Mouse (Mus musculus): ENCODE results near the gene Insr. TPM values are rescaled to one million over a fixed set of nuclear protein-coding genes. Genes with fewer than 3 reads are reported as not detected.

Insr gene
- total RNA-seq, 2 experiments from 2014 or later, result 44.6 to 50.4 TPM

DNA sequence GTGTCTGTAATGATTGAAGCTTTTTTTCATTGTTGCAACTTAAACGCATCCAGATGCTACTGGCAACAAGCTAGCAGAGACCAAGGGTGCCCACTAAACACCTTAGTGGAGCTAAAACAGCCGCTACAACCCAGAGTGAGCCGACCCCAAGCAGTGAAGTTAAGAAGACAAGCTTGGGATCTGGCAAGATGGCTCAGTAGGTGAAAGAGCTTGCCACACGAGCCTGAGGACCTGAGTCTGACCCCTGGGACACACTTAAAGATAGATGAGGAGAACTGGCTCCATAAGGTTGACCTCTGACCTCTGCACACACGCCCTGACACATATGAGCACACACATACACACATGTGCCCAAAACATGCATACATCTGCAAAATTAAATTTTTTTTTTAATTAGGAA is 4.2 kb downstream of the Insr start:
- no peak for DNase-seq

DNA sequence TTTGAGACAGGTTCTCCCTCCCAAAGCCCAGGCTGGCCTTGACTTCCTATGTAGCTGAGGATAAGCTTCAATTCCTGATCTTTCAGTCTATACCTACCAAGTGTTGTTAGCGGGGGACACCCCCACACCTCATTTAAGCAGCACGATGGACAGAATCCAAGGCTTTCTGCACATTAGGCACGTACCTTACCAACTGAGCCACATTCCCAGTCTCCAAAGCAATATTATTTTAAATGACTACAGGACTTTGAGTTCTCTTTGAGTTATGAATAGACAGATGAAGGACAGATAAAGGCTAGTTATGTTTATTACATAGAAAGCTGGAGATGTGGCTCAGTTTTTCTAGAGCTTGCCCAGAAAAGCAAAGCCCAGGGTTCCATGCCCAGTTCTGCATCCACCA is 5.6 kb downstream of the Insr start:
- DNase-seq, result no peak

DNA sequence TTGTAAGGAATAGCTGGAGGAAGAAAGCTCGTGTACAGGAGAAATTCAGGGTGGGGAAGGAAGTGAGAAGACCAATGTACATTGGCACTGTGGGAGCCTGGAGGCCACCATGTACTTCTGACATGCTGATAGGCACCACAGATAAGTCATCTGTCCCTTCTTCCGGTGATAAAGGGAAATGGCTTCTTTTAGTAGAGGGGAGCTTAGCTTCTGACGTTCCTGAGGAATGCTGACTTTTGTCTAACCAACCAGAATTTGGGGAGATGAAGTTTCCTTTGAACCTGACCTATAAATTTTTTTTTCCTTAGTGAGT is 12.0 kb downstream of the Insr start:
- DNase-seq, result no peak

DNA sequence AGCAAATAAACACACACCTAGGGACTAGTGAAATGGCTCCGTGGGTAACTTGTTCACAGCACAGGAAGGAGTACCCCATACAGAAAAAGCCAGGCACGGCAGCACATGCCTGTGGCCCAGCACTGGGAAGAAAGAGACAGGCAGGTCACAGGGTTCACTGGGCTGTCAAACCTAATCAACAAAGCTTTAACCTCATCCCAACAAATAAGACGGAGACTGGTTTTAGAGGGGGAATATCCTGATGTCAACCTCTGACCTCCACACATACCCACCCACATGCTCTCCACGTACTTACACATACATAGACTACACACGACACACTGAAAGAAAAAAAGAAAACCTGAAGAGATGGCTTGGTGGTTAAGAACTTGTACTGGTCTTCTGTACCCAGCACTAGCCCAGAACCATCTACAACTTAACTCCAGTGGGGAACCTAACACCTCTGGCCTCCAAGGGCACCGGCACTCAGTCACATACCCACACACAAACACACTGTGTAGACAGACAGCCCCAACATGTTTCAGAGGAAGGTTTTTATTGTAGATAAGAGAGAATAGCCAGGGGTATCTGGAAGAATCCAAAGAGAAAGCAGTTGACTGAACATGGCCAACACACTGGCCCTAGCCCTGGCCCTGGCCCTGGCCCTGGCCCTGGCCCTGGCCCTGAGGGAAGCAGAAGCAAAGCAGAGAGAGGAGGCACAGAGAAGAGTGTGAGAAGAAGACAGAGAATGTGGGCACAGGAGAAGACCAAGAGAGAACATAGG is 12.6 kb downstream of the Insr start:
- DNase-seq, result no peak

DNA sequence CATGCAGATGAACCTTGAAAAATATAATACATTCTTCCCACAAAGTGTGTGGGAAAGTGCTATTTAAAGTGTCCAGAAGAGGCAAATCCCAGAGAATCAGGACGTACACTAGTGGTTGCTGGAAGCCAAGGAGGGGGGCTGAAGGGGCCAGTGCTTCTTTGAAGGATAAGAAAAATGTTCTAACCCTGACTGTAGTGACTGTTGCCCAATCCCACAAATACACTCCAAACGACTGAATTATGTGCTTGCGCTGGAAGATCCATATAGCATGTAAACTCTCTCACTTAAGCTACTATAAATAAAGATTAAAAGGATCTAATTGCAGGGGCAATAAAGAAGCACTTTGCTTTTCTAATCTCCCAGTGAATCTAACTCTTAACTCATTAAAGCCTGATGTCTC is 14.2 kb downstream of the Insr start:
- no peak for DNase-seq

DNA sequence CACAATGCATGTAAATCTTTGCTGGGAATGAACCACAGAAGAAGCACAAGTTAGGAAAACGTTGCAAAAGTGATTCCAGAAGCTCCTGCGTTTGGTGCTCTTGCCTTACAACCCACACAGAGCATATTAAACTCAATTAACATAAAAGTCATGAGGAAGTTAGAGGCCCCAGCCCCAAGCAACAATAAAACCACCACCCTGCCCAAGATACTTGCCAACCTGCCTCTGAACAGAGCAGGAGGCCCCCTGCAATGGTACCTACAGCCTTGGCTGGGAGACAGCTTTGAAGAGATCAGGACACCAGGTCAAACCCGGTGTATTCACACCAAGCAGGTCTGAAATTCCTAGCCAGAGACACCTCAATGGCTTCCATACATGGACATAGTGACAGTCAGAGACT is 16.6 kb downstream of the Insr start:
- no peak for DNase-seq

DNA sequence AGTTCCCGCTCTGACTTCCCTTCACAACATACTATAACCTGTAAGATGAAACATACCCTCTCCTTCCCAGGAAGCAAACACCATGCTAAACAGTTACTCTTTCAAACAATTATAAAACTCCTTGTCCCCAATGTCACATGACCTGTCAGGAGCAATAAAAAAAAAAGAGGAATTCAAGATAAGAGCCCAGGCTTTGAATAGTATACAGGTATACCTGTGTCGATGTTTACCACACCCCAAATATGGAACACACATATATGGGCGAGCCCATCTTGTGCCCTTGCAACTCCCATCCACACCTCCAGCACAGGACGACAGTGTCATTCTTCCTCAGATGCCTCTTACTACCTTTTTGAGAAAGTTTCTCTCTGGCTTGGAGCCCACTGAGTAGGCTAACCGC is 18.3 kb downstream of the Insr start:
- DNase-seq, result no peak

DNA sequence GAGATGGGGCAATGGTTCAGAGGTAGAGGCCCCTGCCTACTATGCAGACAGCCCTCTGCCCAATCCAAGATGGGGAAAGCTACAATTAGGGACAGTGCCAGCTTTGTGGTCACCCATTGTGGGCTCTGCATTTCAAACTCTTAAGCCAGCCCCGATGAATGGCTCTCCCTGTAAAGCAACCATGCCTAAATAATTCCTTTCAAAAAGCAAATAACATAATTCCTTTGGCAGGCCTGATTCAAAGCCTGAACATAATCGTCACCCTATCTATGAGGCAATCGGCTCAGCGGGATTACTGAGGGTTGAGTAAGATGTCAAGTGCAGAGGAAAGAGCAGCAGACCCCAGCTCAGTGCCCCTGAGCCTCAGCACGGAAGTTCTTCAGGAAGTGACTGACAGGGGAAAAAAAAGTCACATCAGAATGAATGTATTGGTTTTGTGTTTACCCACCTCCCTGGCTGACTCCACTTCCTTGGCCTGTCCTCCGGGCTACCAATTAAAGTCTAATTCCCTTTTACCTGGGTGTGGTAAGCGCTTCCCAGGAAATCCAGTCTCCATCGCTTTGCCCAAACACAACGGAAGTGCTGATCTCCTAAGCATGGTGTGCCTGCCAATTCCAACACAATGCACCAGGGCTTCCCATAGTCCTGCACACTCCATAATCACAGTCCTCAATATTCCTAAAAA is 19.1 kb downstream of the Insr start:
- DNase-seq, result no peak

DNA sequence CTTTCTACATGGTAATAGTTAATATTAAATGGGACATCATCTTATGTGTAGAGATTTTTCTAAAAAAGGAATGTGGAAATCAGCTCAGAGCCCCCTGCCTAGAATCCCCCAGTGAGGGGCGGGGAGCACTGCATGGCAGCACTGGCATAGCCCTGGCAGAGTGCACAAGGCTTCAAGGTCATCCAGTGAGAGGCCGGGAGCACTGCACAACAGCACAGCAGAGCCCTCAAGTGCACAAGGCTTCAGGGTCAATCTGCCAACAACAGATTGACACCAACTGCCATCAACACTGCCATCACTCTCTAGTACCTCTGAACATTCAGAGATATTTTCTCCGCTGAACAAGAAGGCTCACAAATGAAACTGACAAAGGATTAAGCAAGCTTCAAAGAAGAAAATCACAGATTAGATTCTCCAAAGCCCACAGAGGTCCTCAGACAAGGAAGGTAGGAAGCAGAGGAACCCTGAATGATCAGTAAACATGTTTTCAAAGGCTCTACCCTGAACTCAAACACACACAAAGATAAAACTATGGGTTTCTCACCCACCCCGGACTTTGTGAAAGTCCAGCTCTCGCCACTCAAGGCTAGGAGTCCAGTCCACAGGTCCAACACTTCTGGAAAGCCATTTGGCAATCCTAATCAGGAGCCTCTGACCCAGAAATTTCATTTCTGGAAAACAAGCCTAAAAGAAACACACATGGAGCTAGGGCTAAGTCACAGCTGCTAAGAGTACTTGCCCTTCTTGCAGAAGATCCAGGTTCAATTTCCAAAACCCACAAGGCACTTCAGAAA is 23.1 kb downstream of the Insr start:
- DNase-seq, result no peak

DNA sequence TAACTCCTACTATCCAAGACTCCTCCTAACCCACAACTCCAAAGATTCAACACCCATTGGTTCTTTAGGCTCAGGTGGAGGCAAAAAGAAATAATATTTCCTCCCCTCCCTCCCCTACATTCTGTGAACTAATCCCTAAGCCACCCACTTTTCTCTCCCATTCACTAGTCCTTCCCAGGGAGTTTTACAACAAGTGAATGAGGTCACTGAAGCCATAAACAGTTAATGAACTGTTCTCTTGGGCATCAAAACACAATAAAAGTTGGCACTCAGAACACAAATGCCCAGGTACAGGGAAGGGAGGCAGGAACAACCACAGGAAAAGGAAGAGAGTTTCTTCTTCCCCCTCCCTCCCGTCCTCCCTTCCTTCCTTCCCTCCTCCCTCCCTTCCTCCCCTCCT is 24.1 kb downstream of the Insr start:
- DNase-seq, result no peak

DNA sequence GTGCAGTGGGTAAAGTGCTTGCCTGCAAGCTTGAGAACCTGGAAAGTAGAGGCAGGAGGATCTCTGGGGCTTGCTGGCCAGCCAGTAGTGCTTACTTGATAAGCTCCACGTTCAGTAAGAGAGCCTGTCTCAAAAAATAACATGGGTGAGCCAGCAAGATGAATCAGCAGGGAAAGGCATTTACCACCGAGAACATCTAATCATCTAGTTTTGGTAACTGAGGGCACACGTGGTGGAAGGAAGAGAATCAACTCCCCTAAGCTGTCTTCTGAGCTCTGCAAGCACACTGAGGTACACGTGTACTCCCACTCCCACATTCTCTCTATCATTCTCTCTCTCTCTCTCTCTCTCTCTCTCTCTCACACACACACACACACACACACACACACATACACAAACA is 26.2 kb downstream of the Insr start:
- no peak for DNase-seq

DNA sequence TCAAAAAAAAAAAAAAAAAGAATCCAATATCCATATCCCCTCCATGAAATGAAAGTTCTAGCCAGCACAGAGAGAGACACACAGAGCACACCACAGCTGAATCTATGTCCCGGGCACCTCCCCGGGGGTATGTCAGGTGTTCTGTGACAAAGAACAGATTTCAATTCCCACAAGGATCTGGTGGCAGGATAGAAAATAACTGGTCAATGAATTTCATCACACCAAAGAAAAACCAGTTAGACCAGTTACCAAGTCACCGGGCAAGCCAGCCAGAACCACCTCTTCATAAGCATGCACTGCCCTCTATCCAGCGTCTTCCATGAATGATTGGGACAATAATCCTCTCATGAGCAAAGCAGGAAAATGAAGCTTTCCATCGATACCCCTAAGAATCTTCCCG is 26.8 kb downstream of the Insr start:
- DNase-seq, result no peak

DNA sequence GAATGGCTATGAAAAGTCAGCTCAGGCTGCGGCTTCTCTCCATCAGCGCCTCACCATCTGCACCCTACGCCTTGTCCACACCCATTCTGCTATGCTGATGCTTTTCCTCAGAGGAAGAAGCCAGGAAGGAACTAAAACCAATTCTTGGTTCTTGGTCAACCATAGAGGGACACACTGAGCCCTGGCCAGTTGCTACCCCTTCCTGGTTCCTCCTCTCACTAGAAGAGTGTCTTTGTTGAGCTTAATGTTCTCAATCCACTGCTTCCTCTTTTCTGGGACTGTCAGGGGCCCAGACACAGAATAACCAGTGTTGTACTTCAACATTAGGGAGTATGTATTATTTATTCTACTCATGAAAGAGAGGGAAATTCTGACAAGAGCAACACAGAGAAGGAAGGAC is 28.3 kb downstream of the Insr start:
- no peak for DNase-seq

DNA sequence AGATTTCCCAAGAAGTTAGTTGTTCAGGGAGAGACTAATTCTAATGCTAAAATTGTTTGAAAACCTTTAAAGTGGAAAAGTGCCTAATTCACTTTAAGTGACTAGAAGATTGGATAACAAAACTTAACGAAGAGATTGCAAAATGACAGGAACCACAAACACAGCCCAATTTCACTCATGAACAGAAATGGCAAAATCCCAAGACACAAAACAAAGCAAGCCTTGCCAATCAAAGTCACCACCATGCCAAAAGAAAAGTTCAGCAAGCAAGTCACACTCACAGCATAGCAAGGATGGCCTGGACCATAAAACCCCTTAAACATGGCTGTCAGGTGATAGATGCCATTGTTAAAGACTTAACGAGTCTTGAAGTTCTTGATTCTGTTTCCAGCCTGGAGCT is 29.5 kb downstream of the Insr start:
- no peak for DNase-seq

DNA sequence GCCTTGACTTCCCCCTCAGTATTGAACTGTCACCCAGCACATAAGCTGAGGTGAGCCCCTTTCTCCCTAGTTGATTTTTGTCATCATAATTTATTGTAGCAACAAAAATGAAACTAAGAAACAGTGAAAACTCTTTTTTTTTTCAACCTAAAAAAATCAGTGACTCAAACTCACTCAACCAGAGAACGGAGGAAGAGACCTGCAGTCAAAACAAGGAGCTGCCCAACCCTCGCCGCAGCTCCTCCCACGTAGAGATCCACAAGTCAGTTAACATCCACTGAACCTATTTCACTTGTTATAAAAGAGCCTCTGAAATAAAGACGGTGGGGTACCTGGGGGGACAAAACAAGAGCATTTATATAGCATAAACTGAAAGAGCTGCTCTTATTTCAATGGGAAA is 30.7 kb downstream of the Insr start:
- no peak for DNase-seq

DNA sequence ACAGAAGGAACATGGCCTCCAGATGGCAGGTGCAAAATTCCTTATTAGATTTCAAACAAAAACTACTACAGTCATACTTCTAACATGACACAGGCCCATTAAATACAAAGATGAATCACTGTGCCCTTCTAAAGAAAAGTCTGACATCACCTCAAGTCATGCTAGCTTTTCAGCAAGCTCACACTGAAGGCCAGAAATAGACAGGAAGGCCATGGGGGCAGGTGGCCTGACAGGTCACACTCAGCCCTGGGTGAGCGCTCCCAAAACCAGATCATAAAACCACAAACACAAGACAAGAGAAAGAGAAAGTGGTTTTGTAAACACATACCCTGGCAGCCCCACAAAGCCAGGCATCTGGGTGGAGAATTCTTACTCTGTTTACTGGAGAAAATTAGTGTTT is 32.3 kb downstream of the Insr start:
- DNase-seq, result no peak

DNA sequence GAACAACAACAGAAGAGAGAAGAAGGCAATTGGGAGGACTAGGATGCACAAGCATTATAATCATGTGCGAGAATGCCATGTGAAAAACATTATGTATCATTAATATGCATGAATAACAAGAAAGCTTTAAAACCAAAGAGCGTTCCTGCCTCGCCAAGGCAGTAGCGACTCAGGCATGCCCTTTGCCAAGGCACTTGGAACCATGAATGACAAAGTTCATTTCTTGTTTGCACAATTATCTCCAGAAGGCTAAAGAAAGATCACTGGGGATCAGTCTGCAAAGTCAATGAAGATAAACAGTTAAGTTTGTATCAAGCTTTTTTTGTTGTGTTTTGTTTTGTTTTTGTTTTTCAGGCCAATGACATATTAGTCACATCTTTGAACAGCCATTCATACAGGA is 36.2 kb downstream of the Insr start:
- no peak for DNase-seq

DNA sequence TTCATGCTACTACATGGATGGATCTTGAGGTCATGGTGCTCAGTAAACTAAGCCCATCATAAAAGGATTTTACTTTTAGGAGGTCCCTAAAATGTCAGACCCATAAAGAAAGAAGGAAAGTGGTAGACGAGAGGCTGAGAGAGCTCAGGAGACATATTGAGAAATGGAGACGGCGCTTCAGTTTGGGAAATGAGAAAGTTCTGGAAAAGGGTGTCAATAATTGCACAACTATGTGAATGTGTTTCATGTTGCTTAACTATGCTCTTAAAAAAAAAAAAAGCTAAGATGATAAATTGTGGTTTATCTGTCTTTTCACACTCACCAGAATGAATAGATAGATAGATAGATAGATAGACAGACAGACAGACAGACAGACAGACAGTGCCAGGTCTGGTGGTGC is 38.7 kb downstream of the Insr start:
- no peak for DNase-seq

DNA sequence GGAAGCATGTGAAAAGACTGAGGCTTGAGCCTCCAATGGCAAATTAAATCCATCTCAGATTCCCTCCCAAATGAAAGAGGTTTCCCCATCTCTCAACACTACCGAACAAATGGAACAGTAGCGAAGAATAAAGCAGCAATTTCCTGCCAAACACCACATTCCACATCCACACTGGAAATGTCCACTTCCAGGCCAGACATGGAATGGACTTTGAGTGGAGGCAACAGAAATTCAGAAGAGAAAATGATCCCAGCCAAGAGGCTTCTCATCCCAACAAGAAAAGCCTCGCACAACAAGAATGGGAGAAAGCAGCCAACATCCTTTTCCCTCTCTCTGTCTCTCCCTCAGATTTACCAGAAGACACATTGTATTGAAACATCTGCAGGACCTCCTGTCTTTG is 39.8 kb downstream of the Insr start:
- DNase-seq, result no peak

DNA sequence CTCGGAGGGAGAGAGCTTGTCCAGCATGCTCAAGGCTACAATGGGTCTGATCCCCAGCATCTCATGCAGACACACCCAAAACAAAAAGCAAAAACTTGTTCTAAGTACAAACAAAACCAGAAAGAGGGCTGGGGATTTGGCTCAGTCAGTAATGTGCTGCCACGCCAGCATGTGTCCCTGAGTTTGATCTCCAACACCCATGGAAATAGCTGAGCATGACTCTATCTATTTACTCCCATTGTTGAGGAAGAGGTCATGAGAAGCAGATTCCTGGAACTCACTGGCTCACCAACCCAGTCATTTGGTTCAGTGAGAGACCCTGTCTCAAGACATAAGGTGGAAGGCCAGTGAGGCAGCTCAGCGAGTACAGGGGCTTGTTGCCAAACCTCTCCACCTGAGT is 40.6 kb downstream of the Insr start:
- DNase-seq, result no peak

DNA sequence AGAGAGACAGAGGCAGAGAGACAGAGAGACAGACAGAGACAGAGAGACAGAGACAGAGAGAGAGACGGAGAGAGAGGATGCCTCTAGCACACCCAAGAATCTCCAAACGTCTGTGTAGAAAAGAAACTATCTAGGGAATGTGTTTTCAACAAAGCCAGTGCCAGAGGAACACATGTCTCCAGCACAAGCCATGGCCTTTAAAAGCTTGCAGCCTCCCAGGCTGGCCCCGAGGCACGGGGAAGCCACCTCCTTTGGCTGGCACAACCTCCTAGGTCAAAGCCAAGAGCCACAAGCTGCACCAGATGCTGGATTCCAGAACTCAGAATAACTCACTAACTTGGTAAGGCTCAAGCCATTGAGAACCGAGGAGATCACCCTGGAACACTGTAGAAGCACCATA is 42.1 kb downstream of the Insr start:
- peak; percentile 49 for DNase-seq

DNA sequence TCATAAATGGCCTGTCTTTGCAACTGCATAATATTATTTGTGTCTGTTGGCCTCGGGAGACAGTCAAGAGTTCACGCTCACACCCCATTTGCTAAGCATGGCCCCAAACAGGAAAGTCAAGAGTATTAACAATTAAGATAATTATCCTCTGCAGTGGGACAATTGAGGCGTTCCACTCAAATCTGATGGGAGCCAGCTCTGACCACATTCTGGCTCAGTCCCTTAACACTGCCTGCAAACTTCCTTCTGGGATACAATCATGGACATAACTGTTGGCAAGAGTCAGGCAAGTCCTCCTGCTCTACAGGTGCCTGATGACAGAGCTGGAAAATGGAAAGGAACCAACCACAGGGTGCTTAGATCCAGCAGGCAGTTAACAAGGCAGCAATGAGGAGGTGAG is 43.1 kb downstream of the Insr start:
- DNase-seq, result no peak

DNA sequence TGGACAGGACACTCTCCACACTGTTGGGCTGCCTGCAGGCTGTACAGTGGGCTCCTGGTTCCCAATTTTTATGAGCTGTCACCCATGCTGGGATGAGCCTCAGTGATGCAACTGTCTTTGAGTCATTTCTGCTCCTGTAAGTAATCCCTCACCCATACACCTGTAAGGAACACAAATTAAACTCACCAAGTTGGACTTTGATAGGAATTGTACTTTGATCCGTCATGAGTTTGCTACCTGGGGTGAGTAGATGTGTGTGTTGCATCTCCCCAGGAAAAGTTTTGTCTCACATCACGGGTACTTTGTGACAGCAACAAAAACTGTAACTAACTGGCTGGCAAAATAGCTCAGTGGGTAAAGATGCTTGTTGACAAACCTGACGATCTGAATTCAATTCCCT is 44.8 kb downstream of the Insr start:
- no peak for DNase-seq

DNA sequence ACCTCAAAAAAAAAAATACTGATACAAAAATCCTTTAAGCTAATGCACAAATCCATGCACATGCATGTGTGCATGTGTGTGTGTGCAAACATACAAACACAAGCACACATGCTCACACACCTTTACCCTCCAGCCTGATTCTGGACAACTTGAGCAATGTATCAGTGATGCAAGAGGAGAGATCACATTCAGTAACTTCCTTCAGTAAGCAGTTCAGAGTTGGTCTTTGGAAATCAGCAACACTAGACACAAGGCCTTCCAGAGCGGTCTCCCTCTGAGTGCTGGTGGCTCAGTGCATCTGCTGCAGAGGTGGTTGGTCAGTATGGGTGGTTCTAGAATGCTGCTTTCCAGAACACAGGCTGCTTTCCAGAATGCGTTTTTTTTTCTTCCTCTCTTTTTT is 46.8 kb downstream of the Insr start:
- no peak for DNase-seq

All from gastrocnemius, postnatal 10 days (tissue).